23 mouse cellular contexts compared by ENCODE assay signal in genomic region chr9:98963661-98964060, GRCm38 (mm10). TPM values are rescaled to one million over a fixed set of nuclear protein-coding genes. Genes with fewer than 3 reads are reported as not detected.
DNase-seq lines count a peak whose midpoint lies in the region; ATAC-seq and TF ChIP-seq lines count a peak whose summit lies in the region.
"Had no signal": no experiment of that assay in that cellular context is flagged by ENCODE, and none has a peak within 500 bp of the region (broad histone marks: within the 10 kb centered on the region; RNA-seq: fewer than 3 reads in every experiment).

No protein-coding gene starts in this region.

- no peak overlapping the region for H3K27ac ChIP-seq in forebrain, postnatal 0 days (ENCODE audit: low read depth, low read length)
- H3K27ac ChIP-seq in forebrain, embryonic 14.5 days (ENCODE audit: low read depth, low read length) = no peak overlapping the region
- no peak overlapping the region for H3K27ac ChIP-seq in midbrain, embryonic 11.5 days (ENCODE audit: low read depth, low read length)
- no peak overlapping the region for H3K27ac ChIP-seq in midbrain, embryonic 16.5 days (ENCODE audit: low read length)
- no peak overlapping the region for H3K27ac ChIP-seq in limb, embryonic 10.5 days
- H3K27ac ChIP-seq: forebrain, embryonic 13.5 days; heart, embryonic 13.5 days; hindbrain, embryonic 13.5 days had no signal

- peak; percentile 42 for DNase-seq in forebrain, postnatal 0 days
- no peak for DNase-seq in forebrain, embryonic 14.5 days (ENCODE audit: low spot score)
- DNase-seq in midbrain, embryonic 11.5 days (ENCODE audit: low spot score, missing footprints) = peak; percentile 95
- DNase-seq in limb, embryonic 10.5 days (ENCODE audit: low spot score) = peak; percentile 45
- DNase-seq in adipocyte (ENCODE audit: low spot score) = no peak
- DNase-seq: adrenal gland, adult 2 months; adrenal gland, postnatal 25 days; cerebellum, adult 18-20 months; cerebellum, adult 9-11 months; cerebellum, postnatal 36 days; gastrocnemius, postnatal 36 days; heart, adult 11 months; heart, postnatal 36 days had no signal

- 4% methylated on average over 18 of the region's 18 CpGs for WGBS in forebrain, postnatal 0 days
- WGBS in forebrain, embryonic 14.5 days = 3% methylated on average over 18 of the region's 18 CpGs
- WGBS in midbrain, embryonic 11.5 days = 7% methylated on average over 18 of the region's 18 CpGs
- WGBS in midbrain, embryonic 16.5 days = 5% methylated on average over 18 of the region's 18 CpGs
- WGBS in limb, embryonic 10.5 days = 6% methylated on average over 18 of the region's 18 CpGs

- H3K4me1 ChIP-seq in forebrain, postnatal 0 days (ENCODE audit: insufficient read depth) = no peaks in the 10 kb centered on the region
- no peaks in the 10 kb centered on the region for H3K4me1 ChIP-seq in forebrain, embryonic 14.5 days (ENCODE audit: control insufficient read depth, insufficient read depth, low read length)
- H3K4me1 ChIP-seq in midbrain, embryonic 11.5 days (ENCODE audit: control insufficient read depth, insufficient read depth, low read length) = peaks cover 5% of the 10 kb centered on the region
- no peaks in the 10 kb centered on the region for H3K4me1 ChIP-seq in midbrain, embryonic 16.5 days (ENCODE audit: control insufficient read depth, insufficient read depth, low read length)
- H3K4me1 ChIP-seq in limb, embryonic 10.5 days = peaks cover 4% of the 10 kb centered on the region; the same call in 1 of the 2 replicates
- H3K4me1 ChIP-seq: forebrain, embryonic 13.5 days had no signal

- no peak overlapping the region for H3K4me2 ChIP-seq in forebrain, postnatal 0 days (ENCODE audit: low read depth)
- H3K4me2 ChIP-seq in forebrain, embryonic 14.5 days (ENCODE audit: low read length) = no peak overlapping the region
- no peak overlapping the region for H3K4me2 ChIP-seq in midbrain, embryonic 11.5 days
- no peak overlapping the region for H3K4me2 ChIP-seq in midbrain, embryonic 16.5 days (ENCODE audit: low read length)
- H3K4me2 ChIP-seq: forebrain, embryonic 13.5 days; heart, embryonic 13.5 days; hindbrain, embryonic 13.5 days had no signal

- H3K36me3 ChIP-seq in forebrain, postnatal 0 days (ENCODE audit: insufficient read depth) = no peaks in the 10 kb centered on the region
- H3K36me3 ChIP-seq in forebrain, embryonic 14.5 days (ENCODE audit: control insufficient read depth, insufficient read depth, low read length) = no peaks in the 10 kb centered on the region
- H3K36me3 ChIP-seq in midbrain, embryonic 11.5 days (ENCODE audit: control insufficient read depth, insufficient read depth, low read length) = no peaks in the 10 kb centered on the region
- no peaks in the 10 kb centered on the region for H3K36me3 ChIP-seq in midbrain, embryonic 16.5 days (ENCODE audit: control insufficient read depth, insufficient read depth, low read length)
- no peaks in the 10 kb centered on the region for H3K36me3 ChIP-seq in limb, embryonic 10.5 days
- H3K36me3 ChIP-seq: heart, embryonic 13.5 days; hindbrain, embryonic 13.5 days had no signal

- H3K9me3 ChIP-seq in forebrain, postnatal 0 days (ENCODE audit: low read length) = no peaks in the 10 kb centered on the region
- no peaks in the 10 kb centered on the region for H3K9me3 ChIP-seq in forebrain, embryonic 14.5 days (replicated peaks; ENCODE audit: control insufficient read depth, low read length)
- H3K9me3 ChIP-seq in midbrain, embryonic 11.5 days (ENCODE audit: control insufficient read depth, low read length) = no peaks in the 10 kb centered on the region
- no peaks in the 10 kb centered on the region for H3K9me3 ChIP-seq in midbrain, embryonic 16.5 days (replicated peaks; ENCODE audit: control insufficient read depth, low read length, poor library complexity, severe bottlenecking)
- H3K9me3 ChIP-seq in limb, embryonic 10.5 days (replicated peaks) = no peaks in the 10 kb centered on the region
- H3K9me3 ChIP-seq: forebrain, embryonic 13.5 days; heart, embryonic 13.5 days; hindbrain, embryonic 13.5 days had no signal

- TF ChIP-seq CTCF in forebrain, postnatal 0 days (IDR thresholded peaks at IDR 0.05; ENCODE audit: low read depth) = no peak

- ATAC-seq in forebrain, postnatal 0 days = no peak
- ATAC-seq in forebrain, embryonic 14.5 days = no peak
- ATAC-seq in midbrain, embryonic 11.5 days (ENCODE audit: low FRiP score) = no peak
- no peak for ATAC-seq in midbrain, embryonic 16.5 days
- ATAC-seq: activated CD4-positive, CD25-positive, alpha-beta regulatory T cell, adult 4 months; forebrain, embryonic 13.5 days; inflammation-experienced regulatory T-cells, adult 6 months; Patski had no signal

- H3K9ac ChIP-seq in forebrain, postnatal 0 days = no peak overlapping the region
- no peak overlapping the region for H3K9ac ChIP-seq in forebrain, embryonic 14.5 days (ENCODE audit: low read length)
- no peak overlapping the region for H3K9ac ChIP-seq in midbrain, embryonic 11.5 days (ENCODE audit: low read length)
- H3K9ac ChIP-seq in midbrain, embryonic 16.5 days (ENCODE audit: low read depth, low read length) = no peak overlapping the region
- H3K9ac ChIP-seq: forebrain, embryonic 13.5 days; heart, embryonic 13.5 days; hindbrain, embryonic 13.5 days had no signal

- H3K27me3 ChIP-seq in forebrain, postnatal 0 days (ENCODE audit: insufficient read depth, low read length) = peaks cover 74% of the 10 kb centered on the region
- peaks cover 81% of the 10 kb centered on the region for H3K27me3 ChIP-seq in forebrain, embryonic 14.5 days (replicated peaks; ENCODE audit: control insufficient read depth, insufficient read depth, low read length)
- peaks cover 80% of the 10 kb centered on the region for H3K27me3 ChIP-seq in midbrain, embryonic 11.5 days (ENCODE audit: control insufficient read depth, insufficient read depth, low read length)
- H3K27me3 ChIP-seq in midbrain, embryonic 16.5 days (ENCODE audit: control insufficient read depth, insufficient read depth, low read depth, low read length) = peaks cover 76% of the 10 kb centered on the region
- H3K27me3 ChIP-seq in limb, embryonic 10.5 days (ENCODE audit: low read depth, poor library complexity, severe bottlenecking) = peaks cover 99% of the 10 kb centered on the region

- H3K4me3 ChIP-seq in forebrain, postnatal 0 days (ENCODE audit: low read depth, low read length) = no peak overlapping the region
- no peak overlapping the region for H3K4me3 ChIP-seq in forebrain, embryonic 14.5 days (ENCODE audit: low read depth, low read length)
- no peak overlapping the region for H3K4me3 ChIP-seq in midbrain, embryonic 11.5 days (ENCODE audit: low read depth, low read length)
- H3K4me3 ChIP-seq in midbrain, embryonic 16.5 days (ENCODE audit: low read depth, low read length) = no peak overlapping the region
- H3K4me3 ChIP-seq in limb, embryonic 10.5 days = no peak overlapping the region
- H3K4me3 ChIP-seq: forebrain, embryonic 13.5 days; heart, embryonic 13.5 days; hindbrain, embryonic 13.5 days had no signal

RNA-seq across cellular contexts. Expression of gene Foxl2, which starts 8.6 kb away (rescaled TPM):
- 0.08 and 0.71 TPM in 2 replicates for total RNA-seq in forebrain, postnatal 0 days (2014; rRNA removed)
- 0.43 and 0.61 TPM in 2 replicates for polyA plus RNA-seq in forebrain, postnatal 0 days (2015; fragmentation: Nextera tagmentation; extraction: Ambion mirVana)
- 0.43 and 0.72 TPM in 2 replicates for polyA plus RNA-seq in forebrain, embryonic 14.5 days (2014; fragmentation: Nextera tagmentation; extraction: Ambion mirVana)
- 2.2 and 3.6 TPM in 2 replicates for polyA plus RNA-seq in midbrain, embryonic 11.5 days (2014; fragmentation: Nextera tagmentation; extraction: Ambion mirVana)
- polyA plus RNA-seq in midbrain, embryonic 16.5 days (2015; fragmentation: Nextera tagmentation; extraction: Ambion mirVana) = 0.49 and 0.52 TPM in 2 replicates
- polyA plus RNA-seq in limb, embryonic 10.5 days (2016; fragmentation: Nextera tagmentation; extraction: Ambion mirVana) = not detected in 2 replicates
- total RNA-seq: adrenal gland, postnatal 25 days; CH12.LX; gastrocnemius, adult 8-10 months; gastrocnemius, postnatal 36 days; heart, postnatal 36 days had no signal
- polyA plus RNA-seq: activated CD4-positive, CD25-positive, alpha-beta regulatory T cell, adult 4 months; heart, embryonic 13.5 days; heart, postnatal 0 days; inflammation-experienced regulatory T-cells, adult 6 months had no signal

RNA-seq across cellular contexts. Expression of gene Faim, which starts 22.5 kb away (rescaled TPM):
- 50.7 and 53.9 TPM in 2 replicates for total RNA-seq in forebrain, postnatal 0 days (2014; rRNA removed)
- 101 and 106 TPM in 2 replicates for polyA plus RNA-seq in forebrain, postnatal 0 days (2015; fragmentation: Nextera tagmentation; extraction: Ambion mirVana)
- 104 and 105 TPM in 2 replicates for polyA plus RNA-seq in forebrain, embryonic 14.5 days (2014; fragmentation: Nextera tagmentation; extraction: Ambion mirVana)
- 87.3 and 91.8 TPM in 2 replicates for polyA plus RNA-seq in midbrain, embryonic 11.5 days (2014; fragmentation: Nextera tagmentation; extraction: Ambion mirVana)
- polyA plus RNA-seq in midbrain, embryonic 16.5 days (2015; fragmentation: Nextera tagmentation; extraction: Ambion mirVana) = 118 and 119 TPM in 2 replicates
- 54.4 and 57.3 TPM in 2 replicates for polyA plus RNA-seq in limb, embryonic 10.5 days (2016; fragmentation: Nextera tagmentation; extraction: Ambion mirVana)

Comparison
In these comparisons a context has a peak if more than half of its experiments do, and no peak if none do; other contexts are left out.
1. DNase-seq: peak in forebrain, postnatal 0 days (single experiment), midbrain, embryonic 11.5 days (single experiment) and limb, embryonic 10.5 days (single experiment); none in forebrain, embryonic 14.5 days (single experiment) and adipocyte (single experiment).